Mouse (Mus musculus): ENCODE data around the gene Gatad1. TPM values are rescaled to one million over a fixed set of nuclear protein-coding genes. Genes with fewer than 3 reads are reported as not detected.
"Not testable (repeated sequence)": the region's sequence is repeated elsewhere in the genome, so short reads cannot be mapped to it uniquely, and the experiment has no call there.

The Gatad1 gene
- polyA plus RNA-seq, 2 experiments from 2014 or later, result 30.8 to 35.2 TPM

- ATAC-seq, result no peak
These were observed 23.0 kb downstream of the Gatad1 start for GRCm38 (mm10) chr5:3633951-3634350.

- no peak for ATAC-seq
These were observed 23.7 kb downstream of the Gatad1 start for GRCm38 (mm10) chr5:3633315-3633714.

GRCm38 (mm10) chr5:3632285-3632684, 24.7 kb downstream of the Gatad1 start:
- ATAC-seq, result no peak

- ATAC-seq, result no peak
These were observed 25.3 kb downstream of the Gatad1 start for GRCm38 (mm10) chr5:3631512-3632271.

GRCm38 (mm10) chr5:3630055-3630454, 26.9 kb downstream of the Gatad1 start:
- ATAC-seq, result no peak

GRCm38 (mm10) chr5:3620486-3620885, 36.5 kb downstream of the Gatad1 start:
- no peak for ATAC-seq

GRCm38 (mm10) chr5:3611835-3612234, 45.1 kb downstream of the Gatad1 start:
- not testable (repeated sequence) for ATAC-seq

GRCm38 (mm10) chr5:3609241-3609640, 47.7 kb downstream of the Gatad1 start:
- ATAC-seq, result no peak

GRCm38 (mm10) chr5:3607114-3607513, 49.9 kb downstream of the Gatad1 start:
- ATAC-seq, result no peak

GRCm38 (mm10) chr5:3600790-3601189, 56.2 kb downstream of the Gatad1 start:
- no peak for ATAC-seq

GRCm38 (mm10) chr5:3600298-3600697, 56.7 kb downstream of the Gatad1 start:
- no peak for ATAC-seq

GRCm38 (mm10) chr5:3598766-3599165, 58.2 kb downstream of the Gatad1 start:
- ATAC-seq, result no peak

- ATAC-seq, result no peak
These were observed 59.8 kb downstream of the Gatad1 start for GRCm38 (mm10) chr5:3597171-3597570.

GRCm38 (mm10) chr5:3596399-3596766, 60.6 kb downstream of the Gatad1 start, which contains the start of gene Rbm48:
Gene Rbm48 (minus strand): TSS chr5:3596585.
- peak; percentile 50 for ATAC-seq

- peak; percentile 95 for ATAC-seq
These were observed 61.1 kb downstream of the Gatad1 start, which contains the start of gene Pex1 for GRCm38 (mm10) chr5:3595693-3596398. Gene Pex1 (plus strand): TSS chr5:3596066.

Other genes starting within 250 kb of the Gatad1 start
- gene Fam133b, start 113.4 kb downstream of the Gatad1 start, polyA plus RNA-seq (2017; shearing (Covaris generic)), result 10 to 100 TPM; 44.0 to 54.2 TPM
- gene 1700109H08Rik, start 85.6 kb downstream of the Gatad1 start, polyA plus RNA-seq (2017; shearing (Covaris generic)), result 10 to 100 TPM; 10.3 to 11.7 TPM
- gene Pex1, start 61.1 kb downstream of the Gatad1 start, polyA plus RNA-seq (2017; shearing (Covaris generic)), result 10 to 100 TPM; 14.0 to 18.5 TPM
- gene Rbm48, start 60.6 kb downstream of the Gatad1 start, polyA plus RNA-seq (2017; shearing (Covaris generic)), result 10 to 100 TPM; 30.7 to 36.4 TPM
- gene Tmbim7, start 6.0 kb downstream of the Gatad1 start, polyA plus RNA-seq (2017; shearing (Covaris generic)), result not detected
- 10 to 100 TPM; 13.7 to 17.5 TPM for gene Ankib1, start 145.7 kb upstream of the Gatad1 start, polyA plus RNA-seq (2017; shearing (Covaris generic))
- 100 to 1,000 TPM; 118 to 129 TPM for gene Krit1, start 146.0 kb upstream of the Gatad1 start, polyA plus RNA-seq (2017; shearing (Covaris generic))
- gene Lrrd1, start 188.0 kb upstream of the Gatad1 start, polyA plus RNA-seq (2017; shearing (Covaris generic)), result under 1 TPM in 1 of 2 experiments, not detected in 1; 0.28 TPM
- gene Mterf1a, start 236.7 kb upstream of the Gatad1 start, polyA plus RNA-seq (2017; shearing (Covaris generic)), result 10 to 100 TPM; 35.8 to 44.4 TPM